Mouse (Mus musculus): ENCODE results near the gene Snx4.

DNA sequence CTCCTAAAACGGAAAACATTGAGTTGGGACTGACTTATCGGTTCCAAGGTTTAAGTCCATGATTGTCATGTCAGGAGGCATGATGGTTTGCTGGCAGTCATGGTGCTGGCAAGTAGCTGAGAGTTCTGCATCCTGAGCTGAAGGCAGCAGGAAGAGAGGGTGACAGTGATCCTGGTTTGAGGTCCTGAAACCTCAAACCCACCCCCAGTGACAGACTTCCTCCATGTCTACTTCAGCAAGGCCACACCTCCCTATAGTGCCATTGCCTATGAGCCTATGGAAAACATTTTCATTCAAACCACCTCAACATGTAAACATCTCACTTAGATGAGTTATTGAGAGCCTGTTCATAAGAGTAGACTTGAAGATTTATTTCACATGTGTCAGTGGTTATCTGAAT is 11.9 kb upstream of the Snx4 start:
- TF ChIP-seq EP300 (IDR thresholded peaks at IDR 0.05; ENCODE audit: low read depth) (no peak), CTCF (IDR thresholded peaks at IDR 0.05; ENCODE audit: low read depth) (no peak)
